Mouse (Mus musculus) cerebellum, postnatal 36 days (tissue): Measurements from ENCODE around the gene Cd59b.
A peak's percentile ranks its signal among the peaks of the same experiment; 100 is the strongest.

Experiments used
- DNase-seq, 2 experiments: peaks; one replicate each; pipeline ENCODE4 v3.0.0; 2021 to 2022; ENCODE audit warnings: mixed read lengths in 2 of 2

The Cd59b gene

GRCm38 (mm10) chr2:104069704-104070185, at the start of gene Cd59b:
Gene Cd59b (plus strand): TSS chr2:104069849.
- DNase-seq, result peak; percentile 32 to 33

GRCm38 (mm10) chr2:104023096-104023495, 46.6 kb upstream of the Cd59b start:
- no peak for DNase-seq

GRCm38 (mm10) chr2:104024656-104025055, 45.0 kb upstream of the Cd59b start:
- DNase-seq, result no peak

GRCm38 (mm10) chr2:104027458-104028138, 42.1 kb upstream of the Cd59b start, which contains the start of gene Fbxo3:
Gene Fbxo3 (plus strand): TSS chr2:104027721.
- peak; percentile 88 to 92 for DNase-seq

- peak in 1 of 2 experiments; percentile 34 for DNase-seq
Observed at GRCm38 (mm10) chr2:104028139-104028723, 41.4 kb upstream of the Cd59b start, which contains the start of gene 4931422A03Rik. Gene 4931422A03Rik (minus strand): TSS chr2:104028361.

GRCm38 (mm10) chr2:104029074-104029473, 40.6 kb upstream of the Cd59b start:
- no peak for DNase-seq

- no peak for DNase-seq
Observed at GRCm38 (mm10) chr2:104030381-104030780, 39.3 kb upstream of the Cd59b start.

- no peak for DNase-seq
Observed at GRCm38 (mm10) chr2:104032056-104032455, 37.6 kb upstream of the Cd59b start.

GRCm38 (mm10) chr2:104034832-104035472, 34.7 kb upstream of the Cd59b start:
- DNase-seq, result peak; percentile 65 to 78

GRCm38 (mm10) chr2:104035595-104035994, 34.1 kb upstream of the Cd59b start:
- peak in 1 of 2 experiments; percentile 18 for DNase-seq

GRCm38 (mm10) chr2:104036316-104036715, 33.3 kb upstream of the Cd59b start:
- no peak for DNase-seq

- no peak for DNase-seq
Observed at GRCm38 (mm10) chr2:104038236-104038635, 31.4 kb upstream of the Cd59b start.

GRCm38 (mm10) chr2:104041632-104042031, 28.0 kb upstream of the Cd59b start:
- no peak for DNase-seq

GRCm38 (mm10) chr2:104042766-104043165, 26.9 kb upstream of the Cd59b start:
- DNase-seq, result no peak

GRCm38 (mm10) chr2:104043624-104044478, 25.8 kb upstream of the Cd59b start:
- no peak for DNase-seq

- DNase-seq, result no peak
Observed at GRCm38 (mm10) chr2:104044479-104045080, 25.1 kb upstream of the Cd59b start.

- no peak for DNase-seq
Observed at GRCm38 (mm10) chr2:104058381-104058780, 11.3 kb upstream of the Cd59b start.

GRCm38 (mm10) chr2:104058954-104059353, 10.7 kb upstream of the Cd59b start:
- DNase-seq, result no peak

- no peak for DNase-seq
Observed at GRCm38 (mm10) chr2:104059786-104060185, 9.9 kb upstream of the Cd59b start.

GRCm38 (mm10) chr2:104060996-104061395, 8.7 kb upstream of the Cd59b start:
- DNase-seq, result no peak

- no peak for DNase-seq
Observed at GRCm38 (mm10) chr2:104062665-104063064, 7.0 kb upstream of the Cd59b start.

- no peak for DNase-seq
Observed at GRCm38 (mm10) chr2:104064152-104064551, 5.5 kb upstream of the Cd59b start.
